Mouse (Mus musculus) heart, postnatal 10 days (tissue): Measurements from ENCODE around the gene Entr1. TPM values are rescaled to one million over a fixed set of nuclear protein-coding genes. Genes with fewer than 3 reads are reported as not detected.
"Not testable (repeated sequence)": the region's sequence is repeated elsewhere in the genome, so short reads cannot be mapped to it uniquely, and the experiment has no call there.

Experiments used
- DNase-seq, 2 experiments: peaks; one replicate each; pipeline ENCODE4 v3.0.0; 2021
- intact Hi-C: fragments of 180-260 bp; cut with DNase I; formaldehyde crosslinking; loops from one replicate; pipeline ENCODE4 v1.15.1; 2025
- total RNA-seq, 2 experiments: library from RNA; stranded (reverse); gene quantifications; 2 replicates each; pipeline ENCODE4 v1.2.3; 2021

Gene Entr1
- total RNA-seq, 2 experiments from 2014 or later = 58.5 to 58.8 TPM

DNA sequence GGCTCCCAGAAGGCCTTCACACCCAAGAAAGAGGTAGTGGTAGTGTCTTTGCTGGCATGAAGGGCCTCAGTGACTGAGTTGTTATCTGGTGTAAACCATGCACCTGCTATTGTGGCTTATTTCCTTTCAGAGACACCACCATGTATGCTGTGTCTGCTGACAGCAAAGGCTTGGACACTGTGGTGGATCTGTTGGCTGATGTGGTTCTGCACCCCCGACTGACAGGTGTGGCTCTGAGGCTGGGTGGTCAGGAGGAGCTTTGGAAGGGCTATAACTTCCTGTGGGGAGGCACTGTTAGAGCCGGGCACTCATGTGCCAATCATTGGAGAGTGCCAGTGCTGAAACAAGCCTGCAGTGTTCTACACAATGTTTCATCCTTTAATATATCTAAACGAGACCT, 1.8 kb upstream of the Entr1 start:
- no peak for DNase-seq
- intact Hi-C loops = no loop called here

DNA sequence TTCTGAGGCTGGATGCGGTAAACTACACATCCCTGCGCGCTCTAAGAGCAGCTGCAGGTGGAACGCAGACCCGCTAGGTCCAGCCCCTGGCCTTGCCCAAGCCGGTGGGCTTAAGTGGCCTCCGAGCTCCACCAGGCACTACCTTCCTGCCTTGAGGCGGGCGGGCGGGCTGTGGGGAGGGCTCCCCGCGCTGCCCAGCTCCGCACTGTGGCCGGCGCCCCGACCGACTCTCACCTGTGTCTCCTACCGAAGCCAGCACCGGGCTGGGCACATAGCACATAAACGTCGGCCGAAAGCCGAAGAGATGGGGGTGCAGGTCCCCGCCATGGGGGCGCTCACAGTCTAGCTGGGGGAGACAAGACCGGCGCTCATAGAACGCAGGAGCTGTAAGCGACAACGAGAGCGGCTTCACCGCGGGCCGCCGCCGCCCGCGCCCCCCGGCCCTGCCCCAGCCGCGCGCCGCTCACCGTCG, 398 bp downstream of the Entr1 start:
- intact Hi-C loops = no loop called here
- no peak for DNase-seq

DNA sequence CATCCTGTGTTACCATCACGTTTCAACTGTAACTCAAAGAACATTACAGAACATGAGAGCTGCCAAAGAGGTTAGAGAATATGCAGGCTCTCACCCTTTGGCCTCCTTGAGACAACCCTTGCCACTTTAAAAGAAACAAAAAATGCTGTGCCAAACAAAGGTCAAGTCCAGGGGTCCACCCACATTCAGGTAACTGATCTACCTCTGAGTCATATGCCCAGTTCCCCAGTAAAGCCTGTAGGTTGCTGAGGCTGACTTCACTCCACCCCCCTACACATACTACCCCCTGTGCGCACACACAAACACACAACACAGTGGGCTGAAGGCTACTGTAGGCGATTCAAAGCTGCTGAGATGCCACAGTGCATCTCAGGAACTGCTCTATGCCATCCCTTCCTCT, 1.4 kb downstream of the Entr1 start:
- intact Hi-C loops = no loop called here
- DNase-seq = no peak

DNA sequence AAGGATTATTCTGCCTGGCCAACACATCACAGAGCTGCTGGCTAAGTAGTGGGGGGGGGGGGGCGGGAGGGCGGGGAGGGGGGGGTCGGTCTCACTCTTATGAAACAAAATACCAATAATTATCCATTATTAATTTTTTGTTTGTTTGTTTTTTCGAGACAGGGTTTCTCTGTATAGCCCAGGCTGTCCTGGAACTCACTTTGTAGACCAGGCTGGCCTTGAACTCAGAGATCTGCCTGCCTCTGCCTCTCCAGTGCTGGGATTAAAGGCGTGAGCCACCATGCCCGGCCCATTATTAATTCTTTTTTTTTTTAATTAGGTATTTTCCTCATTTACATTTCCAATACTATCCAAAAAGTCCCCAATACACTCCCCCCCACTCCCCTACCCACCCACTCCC, 8.2 kb downstream of the Entr1 start:
- DNase-seq, intact Hi-C loops: not testable (repeated sequence)

DNA sequence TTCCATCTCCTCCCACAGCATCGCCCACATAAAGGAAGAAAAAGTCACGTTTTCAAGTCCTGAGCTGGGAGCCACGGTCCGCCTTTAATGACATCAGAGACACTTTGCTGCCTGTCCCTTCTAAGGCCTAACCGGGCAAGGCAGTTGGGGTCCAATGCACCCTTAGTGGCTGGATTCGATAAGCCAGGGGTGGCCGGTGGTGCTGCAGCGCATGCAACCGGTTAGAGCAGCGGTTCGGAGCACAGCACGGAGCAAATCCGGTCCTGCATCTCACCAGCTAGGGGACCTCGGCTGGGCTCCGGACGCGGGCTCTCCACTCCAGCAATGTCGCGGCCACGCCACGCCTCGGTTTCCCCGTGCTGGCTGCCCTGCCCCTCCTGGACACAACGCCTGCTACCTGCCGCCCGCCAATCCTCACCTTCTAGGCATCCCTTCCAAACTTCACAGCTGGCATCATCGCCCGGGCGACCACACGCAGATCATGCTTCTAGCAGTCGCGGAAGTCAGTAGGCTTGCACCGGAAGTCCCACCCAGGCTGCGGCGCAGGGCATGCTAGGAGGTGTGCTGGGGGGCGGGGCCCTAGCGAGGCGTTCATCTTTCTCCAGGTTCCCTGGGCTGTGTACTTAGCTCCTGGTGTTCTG, 8.9 kb downstream of the Entr1 start, which contains the start of gene Snapc4:
Gene Snapc4 (minus strand): TSS at position 523 of the 641 bp plus-strand sequence.
- DNase-seq = peak; percentile 85 to 89
- intact Hi-C loops = no loop called here

DNA sequence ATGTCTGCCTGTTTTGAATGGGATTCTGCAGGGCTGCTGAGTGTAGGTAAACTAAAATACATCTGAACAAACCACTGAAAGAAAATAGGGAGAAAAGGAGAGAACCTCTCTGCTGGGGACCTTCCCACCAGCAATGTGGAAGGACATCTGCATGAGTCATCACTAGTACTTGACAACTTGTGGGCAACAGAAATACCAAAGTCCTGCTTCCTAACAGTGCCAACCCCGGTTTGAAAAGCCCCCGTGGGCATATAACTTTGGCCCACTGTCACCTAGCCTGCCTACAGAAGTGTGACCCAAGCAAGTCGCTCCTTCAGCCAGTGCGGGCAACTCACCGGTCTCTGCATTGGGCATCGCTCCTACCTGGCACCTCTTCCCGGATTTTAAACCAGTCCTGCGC, 16.7 kb downstream of the Entr1 start:
- DNase-seq = no peak
- intact Hi-C loops = no loop called here

DNA sequence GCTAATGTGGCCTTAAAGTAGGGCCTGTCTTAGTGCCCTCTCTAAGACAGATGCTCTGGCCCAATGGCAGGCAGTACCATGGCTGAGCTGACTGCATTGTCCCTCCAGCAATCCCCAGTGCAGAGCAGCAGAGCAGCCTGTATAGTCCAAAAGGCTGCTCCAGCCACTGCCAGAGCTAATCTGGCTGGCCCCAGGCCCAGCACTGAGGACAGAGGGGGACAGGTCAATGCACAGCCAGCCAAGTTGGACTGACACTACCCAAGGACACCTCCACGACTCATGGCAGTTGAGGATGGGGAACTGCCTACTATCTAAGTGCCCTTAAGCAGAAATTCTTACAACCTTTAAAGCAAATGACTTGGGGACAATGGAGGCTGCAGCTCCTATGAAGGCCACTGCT, 20.5 kb downstream of the Entr1 start:
- peak; percentile 78 to 83 for DNase-seq
- intact Hi-C loops = no loop called here

DNA sequence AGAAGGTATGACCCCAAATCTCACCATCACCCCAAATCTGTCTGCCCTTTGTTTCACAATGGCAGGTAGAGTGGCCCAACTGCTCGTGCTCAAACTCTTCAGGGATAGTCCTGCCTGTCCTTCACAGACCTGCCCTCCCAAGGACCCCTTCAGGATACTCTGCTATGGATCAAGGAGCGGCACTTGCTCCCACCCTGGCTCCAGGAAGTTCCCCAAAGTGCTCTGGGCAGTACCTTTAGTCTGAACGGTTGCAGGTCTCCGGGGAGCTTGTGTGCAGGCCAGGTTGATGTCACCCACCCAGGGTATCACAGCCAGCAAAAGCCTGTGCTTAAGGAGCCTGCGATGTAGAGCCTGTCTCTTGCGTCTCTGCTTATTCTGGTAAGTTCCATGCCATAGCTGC, 21.2 kb downstream of the Entr1 start:
- intact Hi-C loops = no loop called here
- no peak for DNase-seq

DNA sequence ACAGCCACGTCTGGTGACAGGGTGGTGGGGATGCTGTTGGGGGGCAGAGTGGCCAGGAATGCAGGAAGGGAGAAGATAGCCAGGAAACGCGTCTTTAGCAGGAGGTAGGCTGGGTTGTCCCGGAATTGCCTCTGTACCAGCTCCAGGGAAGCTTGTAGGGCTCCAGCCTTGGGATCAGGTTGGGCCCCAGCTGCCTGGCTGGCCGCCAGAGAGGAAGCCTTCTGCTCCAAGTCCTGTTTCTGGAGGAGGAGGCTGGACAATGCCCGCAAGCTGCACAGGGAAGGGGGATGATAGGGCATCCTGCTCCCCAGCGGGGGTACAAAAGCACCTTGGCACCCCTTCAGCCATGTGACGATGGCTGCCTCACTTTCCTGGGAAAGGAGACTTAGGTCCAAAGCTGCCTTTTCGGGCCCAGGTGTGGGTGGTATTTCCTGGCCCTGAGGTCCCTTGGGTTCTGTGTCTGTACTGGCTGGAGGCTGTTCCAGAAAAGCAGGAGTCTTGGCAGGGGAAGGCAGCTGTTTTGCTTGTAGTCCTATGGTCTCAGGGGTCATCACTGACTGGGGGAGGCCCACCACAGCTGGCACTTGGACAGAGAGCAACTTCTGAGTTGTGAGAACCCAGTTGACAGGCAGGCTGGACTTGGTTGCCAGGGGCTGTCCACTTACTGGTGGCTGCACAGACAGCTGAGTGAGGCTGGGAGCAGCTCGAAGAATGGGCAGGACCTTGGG, 24.2 kb downstream of the Entr1 start:
- peak; percentile 86 to 88 for DNase-seq
- intact Hi-C loops = no loop called here

DNA sequence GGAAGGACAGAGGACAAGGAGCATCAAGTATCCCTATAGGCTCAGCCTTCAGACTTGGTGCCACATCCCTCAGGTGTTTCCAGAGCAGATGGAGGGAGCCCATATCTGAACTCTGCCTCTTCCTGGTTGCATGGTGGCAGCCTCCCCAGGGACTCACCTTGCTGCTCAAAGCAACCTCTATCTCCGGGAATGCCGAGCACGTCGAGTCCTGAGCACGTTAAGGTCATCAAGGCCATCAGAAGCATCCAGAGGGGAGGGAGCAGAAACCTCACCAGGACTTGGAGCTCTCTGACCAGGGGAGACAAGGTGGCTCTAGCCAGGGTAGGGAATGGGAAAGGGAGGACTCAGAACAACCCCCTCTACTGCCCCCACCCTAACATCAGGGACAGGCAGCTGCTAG, 25.6 kb downstream of the Entr1 start:
- DNase-seq = no peak
- intact Hi-C loops = no loop called here

DNA sequence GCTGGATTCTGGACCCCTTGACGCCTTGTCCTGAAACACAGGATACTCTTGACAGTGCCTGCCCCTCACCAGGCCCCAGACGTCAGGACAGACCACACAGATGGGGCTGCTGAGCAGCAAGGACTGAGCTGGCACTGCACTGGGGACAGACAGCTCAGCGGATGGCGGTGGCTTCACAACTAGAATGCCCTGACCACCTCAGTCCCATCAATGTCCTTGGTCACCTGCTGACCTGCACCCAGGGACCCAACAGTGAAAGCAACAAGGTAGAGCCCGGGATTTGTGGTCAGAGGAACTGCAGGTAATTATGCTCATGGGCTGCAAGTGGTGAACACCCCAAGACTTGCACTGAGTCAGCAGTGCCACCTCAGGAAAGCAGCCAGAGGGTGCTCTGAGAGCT, 26.1 kb downstream of the Entr1 start:
- DNase-seq = no peak
- intact Hi-C loops = no loop called here

DNA sequence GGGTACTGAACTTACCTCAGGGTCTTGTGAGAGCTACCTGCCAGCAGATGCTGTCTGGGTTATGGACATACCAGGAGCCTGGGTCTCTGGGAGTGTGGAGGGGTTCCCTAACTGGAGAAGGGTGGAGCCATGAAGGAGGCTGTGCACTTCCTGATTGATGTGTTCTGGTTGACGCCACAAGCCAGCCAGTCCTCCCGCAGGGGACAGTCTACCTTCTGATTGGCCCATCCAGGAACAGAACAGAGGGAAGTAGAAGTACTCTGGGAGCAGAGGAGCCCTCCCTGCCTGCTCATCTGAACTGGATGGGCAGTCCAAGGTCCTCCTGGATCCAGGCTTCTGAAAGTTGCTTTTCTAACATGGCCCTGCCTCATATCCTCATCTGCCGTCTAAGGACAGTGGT, 28.3 kb downstream of the Entr1 start, which contains the start of gene Card9:
Gene Card9 (minus strand): TSS at position 147 of the 400 bp plus-strand sequence.
- intact Hi-C loops = no loop called here
- peak in 1 of 2 experiments; percentile 25 for DNase-seq

DNA sequence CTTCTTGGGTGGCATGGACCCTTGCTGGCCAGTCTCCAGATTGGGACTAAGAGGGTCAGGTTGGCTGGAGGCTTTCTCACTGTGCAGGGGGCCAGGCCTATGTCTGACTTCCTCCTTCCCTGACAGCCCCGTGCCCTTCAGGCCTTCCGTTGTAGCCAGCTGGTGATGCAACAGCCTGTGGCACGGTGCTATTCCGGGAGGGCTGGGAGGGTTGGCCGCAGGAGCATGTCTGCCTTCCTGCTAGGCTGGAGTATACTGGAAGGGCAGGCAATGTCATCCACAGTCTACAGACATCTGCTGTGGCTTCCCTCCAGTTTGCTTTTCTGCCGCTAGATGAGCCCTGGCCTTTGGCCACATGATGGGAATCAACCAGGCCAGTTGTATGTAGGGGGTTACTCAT, 29.1 kb downstream of the Entr1 start:
- peak in 1 of 2 experiments; percentile 72 for DNase-seq
- intact Hi-C loops = no loop called here

DNA sequence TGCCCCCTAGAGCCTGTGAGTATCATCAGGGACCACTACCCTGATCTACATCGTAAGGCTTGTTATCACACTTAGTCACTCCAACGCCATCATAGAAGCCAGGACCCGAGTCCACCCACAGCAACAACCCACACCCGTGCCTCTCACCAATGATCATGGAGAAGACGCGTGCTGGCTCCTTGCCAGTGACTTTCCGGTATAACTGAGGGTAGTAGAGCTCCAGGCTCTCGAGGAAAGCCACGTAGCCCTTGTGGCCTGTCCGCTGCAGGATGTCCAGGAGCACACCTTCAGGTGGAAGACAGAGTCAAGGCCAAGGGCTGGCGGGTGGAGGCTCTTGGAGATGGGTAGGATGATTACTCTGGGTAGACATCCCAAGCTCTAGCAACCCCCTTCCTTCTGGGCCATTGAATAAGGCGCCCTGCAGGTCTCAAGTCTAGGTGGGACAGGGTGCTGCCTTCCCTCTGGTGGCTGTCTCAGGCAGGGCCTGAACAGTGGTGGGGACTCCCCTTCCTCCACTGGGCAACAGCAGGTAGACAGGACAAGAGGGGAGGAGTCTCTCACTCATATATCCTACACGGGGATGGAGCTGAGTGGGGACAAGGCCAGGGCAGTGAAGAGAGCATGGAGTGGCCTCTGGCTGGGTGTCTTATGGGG, 30.3 kb downstream of the Entr1 start:
- DNase-seq = peak in 1 of 2 experiments; percentile 11
- intact Hi-C loops = no loop called here

DNA sequence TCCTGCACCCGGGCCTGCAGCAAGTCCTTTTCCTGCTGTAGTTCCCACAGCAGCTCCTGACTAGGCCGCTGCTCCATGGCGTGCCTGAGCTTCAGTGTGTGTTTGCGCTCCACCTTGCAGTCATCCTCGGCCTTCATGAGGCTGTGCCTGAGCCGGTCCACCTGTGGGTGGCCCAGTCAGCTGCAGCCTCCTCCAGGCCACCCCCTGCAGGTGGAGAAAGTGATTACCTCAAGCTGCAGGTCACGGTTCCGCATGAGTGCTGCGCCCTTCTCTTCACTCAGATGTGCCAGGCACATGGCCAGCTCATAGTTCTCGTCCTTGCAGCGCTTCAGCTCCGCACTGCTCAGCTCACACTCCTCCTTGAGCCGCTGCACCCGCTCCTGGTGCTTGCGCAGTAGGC, 31.6 kb downstream of the Entr1 start:
- intact Hi-C loops = no loop called here
- peak in 1 of 2 experiments; percentile 14 for DNase-seq

DNA sequence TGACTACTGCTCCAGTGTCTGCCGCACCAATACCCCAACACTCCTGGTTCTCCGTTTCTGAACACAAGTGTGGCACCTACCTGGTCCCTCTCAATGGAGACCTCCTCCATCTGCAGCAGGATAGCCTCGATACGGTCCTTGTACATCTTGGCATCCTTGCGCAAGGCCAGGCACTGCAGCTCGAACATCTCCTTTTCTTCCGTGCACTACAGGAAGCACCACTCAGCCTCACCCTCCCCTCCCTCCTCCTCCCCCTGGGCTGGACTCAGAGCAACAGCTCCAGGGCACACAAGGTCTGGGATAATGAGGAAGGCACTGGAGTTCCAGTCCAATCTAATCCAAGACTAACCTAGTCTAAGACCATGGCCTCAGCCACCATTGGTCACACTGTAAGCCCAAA, 32.4 kb downstream of the Entr1 start:
- intact Hi-C loops = no loop called here
- peak in 1 of 2 experiments; percentile 6 for DNase-seq

DNA sequence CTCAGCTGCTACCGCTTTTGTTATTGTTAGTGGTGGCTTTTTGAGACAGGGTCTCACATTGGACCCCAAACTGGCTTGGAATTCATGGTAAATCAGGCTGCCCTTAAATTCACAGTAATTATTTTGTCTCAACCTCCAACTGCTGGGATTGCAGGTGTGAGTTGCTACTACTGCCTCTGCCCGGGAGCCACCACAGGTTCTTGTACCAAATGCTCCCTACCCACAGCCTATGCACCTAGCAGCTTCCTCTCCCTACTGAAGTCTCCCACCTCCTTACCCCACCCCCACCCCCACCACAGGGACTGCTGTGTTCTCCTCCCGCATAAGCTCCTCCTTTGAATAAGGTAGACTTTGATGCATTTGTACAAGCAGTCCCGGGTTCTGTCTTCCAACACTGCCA, 32.9 kb downstream of the Entr1 start:
- no peak for DNase-seq
- intact Hi-C loops = no loop called here

DNA sequence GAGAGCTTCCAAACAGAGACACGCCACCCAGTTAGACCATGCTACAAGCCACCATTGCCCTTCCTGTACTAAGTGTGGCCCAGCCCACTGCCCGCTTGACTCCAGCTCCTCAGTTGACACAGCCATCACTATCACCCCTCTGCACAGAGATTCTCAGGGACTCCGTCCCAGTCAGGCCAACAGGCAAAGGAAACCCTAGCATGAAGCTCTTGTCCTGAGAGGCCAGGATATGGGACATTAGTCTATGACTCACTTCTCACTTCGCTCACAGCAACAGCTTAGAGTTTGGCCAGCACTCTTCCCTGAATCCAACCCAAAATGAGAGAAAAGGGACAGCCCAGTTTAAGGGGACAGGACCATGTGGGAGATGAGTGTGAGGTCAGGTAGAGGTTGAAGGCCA, 34.7 kb downstream of the Entr1 start:
- intact Hi-C loops = loop anchor here (5.0 kb wide), 1 partner anchor 37 kb away; the partner anchor contains the start of gene Gpsm1
- no peak for DNase-seq

DNA sequence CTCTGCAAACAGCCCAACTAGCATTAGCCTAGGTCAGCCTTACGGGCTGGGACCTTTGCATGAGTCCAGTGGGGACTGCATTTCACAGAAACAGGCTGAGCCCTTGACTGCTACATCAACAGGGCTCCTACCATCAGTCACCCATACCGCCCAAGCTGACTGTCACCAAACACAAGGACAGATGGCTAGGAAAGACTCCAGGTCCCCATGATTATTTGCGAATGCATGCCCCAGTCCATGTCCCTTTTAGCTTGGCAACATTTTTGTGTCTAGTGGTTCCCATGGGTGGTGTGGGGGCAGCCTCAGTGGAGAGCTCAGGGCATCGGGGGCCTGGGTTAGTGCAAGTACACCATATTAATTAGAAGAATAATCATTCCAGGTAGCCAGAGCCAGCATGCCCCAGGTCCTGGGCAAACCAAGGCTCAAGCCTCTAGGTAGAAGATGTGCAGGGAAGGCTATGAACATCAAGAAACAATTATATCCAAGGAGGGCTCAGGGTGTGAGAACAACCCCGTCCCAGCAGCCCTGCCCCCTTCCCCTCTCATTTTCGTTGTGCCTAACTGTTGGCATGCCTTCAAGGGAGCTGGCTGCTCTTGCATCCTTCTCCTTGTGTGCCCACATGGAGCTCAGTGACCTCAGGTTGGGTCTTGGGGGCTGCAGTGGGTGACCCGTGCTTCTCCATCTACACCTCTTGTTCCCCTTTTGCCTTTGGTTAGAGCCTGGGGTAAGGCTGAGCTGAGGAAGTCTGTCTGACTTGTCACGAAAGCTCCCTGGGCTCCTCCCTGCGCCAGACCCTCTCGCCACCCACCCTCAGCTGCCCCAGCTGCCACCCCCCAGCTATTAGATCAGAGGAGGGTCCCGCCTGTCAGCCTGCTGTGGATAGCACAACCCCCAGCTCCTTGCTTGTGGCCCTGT, 35.8 kb downstream of the Entr1 start:
- DNase-seq = no peak
- intact Hi-C loops = loop anchor here (2.0 to 5.0 kb wide), 3 partner anchors 36 to 55 kb away; partner anchors contain the start of genes Gpsm1 and Inpp5e

DNA sequence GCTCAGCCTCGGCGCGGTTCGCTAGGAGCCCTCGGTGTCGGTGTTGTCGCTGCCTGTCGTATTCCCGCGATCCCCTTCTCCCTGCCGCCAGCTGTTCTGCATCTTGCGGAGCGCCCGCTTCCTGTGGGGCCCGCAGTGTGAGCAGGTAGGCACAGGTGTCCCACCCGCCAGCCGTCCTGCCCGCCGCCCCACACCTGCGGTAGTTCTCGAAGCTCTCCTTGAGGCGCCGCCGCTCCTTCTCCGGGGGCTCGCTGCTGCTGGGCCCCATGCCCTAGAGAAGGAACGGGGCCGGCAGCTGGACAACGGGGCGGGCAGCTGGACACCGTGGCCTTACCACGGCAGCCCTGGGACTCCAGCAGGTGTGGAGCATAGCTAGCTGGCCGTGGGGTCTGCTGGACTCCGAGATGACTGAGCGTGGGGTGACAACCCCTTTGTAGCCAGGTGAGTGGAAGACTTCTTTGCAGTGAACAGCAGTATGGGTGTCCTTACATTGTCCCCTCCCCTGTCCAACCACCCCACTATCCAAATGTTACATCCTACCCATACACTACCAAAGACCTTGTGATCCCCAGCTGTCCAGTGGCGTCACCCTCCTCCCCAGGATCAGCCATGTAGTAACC, 36.7 kb downstream of the Entr1 start:
- DNase-seq = no peak

More for the DNA sequence above, 36.7 kb downstream of the Entr1 start:
- intact Hi-C loops = loop anchor here (1.0 to 5.0 kb wide), 4 partner anchors 27 to 56 kb away; partner anchors contain the start of genes Gpsm1 and Inpp5e
